Mouse (Mus musculus): Measurements from ENCODE around the gene Mecom. TPM values are rescaled to one million over a fixed set of nuclear protein-coding genes. Genes with fewer than 3 reads are reported as not detected.
A peak's percentile ranks its signal among the peaks of the same experiment; 100 is the strongest.

The Mecom gene
- polyA plus RNA-seq, 1 experiment from 2014 or later = 7.0 TPM

GRCm38 (mm10) chr3:30160961-30161670 lies 386.7 kb downstream of the Mecom start:
- Histone ChIP-seq H3K27me3 (replicated peaks; ENCODE audit: control insufficient read depth, insufficient read depth, low read length) (no peaks in the 10 kb centered on the region), H3K4me1 (ENCODE audit: control insufficient read depth, insufficient read depth, low read depth, low read length) (no peaks in the 10 kb centered on the region), H3K4me2 (ENCODE audit: low read length) (no peak overlapping the region), H3K9ac (ENCODE audit: low read depth, low read length) (no peak overlapping the region), H3K4me3 (ENCODE audit: low read length) (no peak overlapping the region), H3K36me3 (ENCODE audit: control insufficient read depth, insufficient read depth, low read length) (no peaks in the 10 kb centered on the region), H3K27ac (ENCODE audit: low read depth, low read length) (no peak overlapping the region), H3K9me3 (ENCODE audit: control insufficient read depth, low read length) (no peaks in the 10 kb centered on the region)
- ATAC-seq = no peak; the same call in 1 of the 2 replicates
- 69% methylated on average over 5 of the region's 5 CpGs for WGBS

GRCm38 (mm10) chr3:30160346-30160745 lies 387.5 kb downstream of the Mecom start:
- Histone ChIP-seq H3K27ac (ENCODE audit: low read depth, low read length) (no peak overlapping the region), H3K36me3 (ENCODE audit: control insufficient read depth, insufficient read depth, low read length) (no peaks in the 10 kb centered on the region), H3K4me3 (ENCODE audit: low read length) (no peak overlapping the region), H3K4me2 (ENCODE audit: low read length) (no peak overlapping the region), H3K4me1 (ENCODE audit: control insufficient read depth, insufficient read depth, low read depth, low read length) (no peaks in the 10 kb centered on the region), H3K27me3 (replicated peaks; ENCODE audit: control insufficient read depth, insufficient read depth, low read length) (no peaks in the 10 kb centered on the region), H3K9ac (ENCODE audit: low read depth, low read length) (no peak overlapping the region), H3K9me3 (ENCODE audit: control insufficient read depth, low read length) (no peaks in the 10 kb centered on the region)
- 81% methylated on average over 5 of the region's 5 CpGs for WGBS
- ATAC-seq = no peak

- Histone ChIP-seq H3K4me1 (ENCODE audit: control insufficient read depth, insufficient read depth, low read depth, low read length) (no peaks in the 10 kb centered on the region), H3K27me3 (replicated peaks; ENCODE audit: control insufficient read depth, insufficient read depth, low read length) (no peaks in the 10 kb centered on the region), H3K9ac (ENCODE audit: low read depth, low read length) (no peak overlapping the region), H3K36me3 (ENCODE audit: control insufficient read depth, insufficient read depth, low read length) (no peaks in the 10 kb centered on the region), H3K4me3 (ENCODE audit: low read length) (no peak overlapping the region), H3K9me3 (ENCODE audit: control insufficient read depth, low read length) (no peaks in the 10 kb centered on the region), H3K27ac (ENCODE audit: low read depth, low read length) (no peak overlapping the region), H3K4me2 (ENCODE audit: low read length) (no peak overlapping the region)
- WGBS = 69% methylated on average over 7 of the region's 7 CpGs
- no peak for ATAC-seq
Observed at GRCm38 (mm10) chr3:30157128-30157670, 390.6 kb downstream of the Mecom start.

GRCm38 (mm10) chr3:30154390-30154789 lies 393.4 kb downstream of the Mecom start:
- Histone ChIP-seq H3K27me3 (replicated peaks; ENCODE audit: control insufficient read depth, insufficient read depth, low read length) (no peaks in the 10 kb centered on the region), H3K4me2 (ENCODE audit: low read length) (no peak overlapping the region), H3K4me1 (ENCODE audit: control insufficient read depth, insufficient read depth, low read depth, low read length) (no peaks in the 10 kb centered on the region), H3K9me3 (ENCODE audit: control insufficient read depth, low read length) (no peaks in the 10 kb centered on the region), H3K36me3 (ENCODE audit: control insufficient read depth, insufficient read depth, low read length) (no peaks in the 10 kb centered on the region), H3K4me3 (ENCODE audit: low read length) (no peak overlapping the region), H3K9ac (ENCODE audit: low read depth, low read length) (no peak overlapping the region), H3K27ac (ENCODE audit: low read depth, low read length) (no peak overlapping the region)
- no peak for ATAC-seq
- WGBS = 70% methylated on average over 7 of the region's 7 CpGs

DNA sequence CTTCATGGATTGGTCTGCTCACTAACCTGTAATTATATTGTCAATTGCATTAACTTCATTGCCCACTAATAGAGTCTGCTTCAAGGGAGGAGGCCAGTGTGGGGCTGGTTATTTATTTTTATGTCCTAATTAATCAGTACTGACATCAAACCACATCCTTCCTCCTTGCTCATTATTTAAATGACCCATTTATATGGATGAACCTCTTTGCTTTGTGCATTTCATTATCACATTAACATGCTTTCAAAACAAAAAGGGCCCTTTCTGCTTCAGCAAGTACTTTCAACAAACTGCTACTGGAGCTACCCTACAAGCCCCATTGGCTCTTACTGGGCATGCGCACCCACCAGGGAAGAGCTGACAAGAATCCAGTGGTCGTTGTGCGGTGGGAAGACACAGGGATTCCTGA lies 393.9 kb downstream of the Mecom start:
- no peak overlapping the region for H3K9ac ChIP-seq (ENCODE audit: low read depth, low read length)
- H3K36me3 ChIP-seq (ENCODE audit: control insufficient read depth, insufficient read depth, low read length) = no peaks in the 10 kb centered on the region
- no peaks in the 10 kb centered on the region for H3K4me1 ChIP-seq (ENCODE audit: control insufficient read depth, insufficient read depth, low read depth, low read length)
- peak; percentile 54 for ATAC-seq
- no peak overlapping the region for H3K4me2 ChIP-seq (ENCODE audit: low read length)
- 19% methylated on average over 3 of the region's 3 CpGs for WGBS
- H3K4me3 ChIP-seq (ENCODE audit: low read length) = no peak overlapping the region
- H3K27ac ChIP-seq (ENCODE audit: low read depth, low read length) = no peak overlapping the region
- no peaks in the 10 kb centered on the region for H3K9me3 ChIP-seq (ENCODE audit: control insufficient read depth, low read length)
- no peaks in the 10 kb centered on the region; the same call in 1 of the 2 replicates for H3K27me3 ChIP-seq (replicated peaks; ENCODE audit: control insufficient read depth, insufficient read depth, low read length)

GRCm38 (mm10) chr3:30150071-30150470 lies 397.7 kb downstream of the Mecom start:
- no peak for ATAC-seq
- 96% methylated on average over 4 of the region's 4 CpGs for WGBS
- Histone ChIP-seq H3K9ac (ENCODE audit: low read depth, low read length) (no peak overlapping the region), H3K4me1 (ENCODE audit: control insufficient read depth, insufficient read depth, low read depth, low read length) (no peaks in the 10 kb centered on the region), H3K27me3 (replicated peaks; ENCODE audit: control insufficient read depth, insufficient read depth, low read length) (no peaks in the 10 kb centered on the region; the same call in 1 of the 2 replicates), H3K36me3 (ENCODE audit: control insufficient read depth, insufficient read depth, low read length) (no peaks in the 10 kb centered on the region), H3K4me3 (ENCODE audit: low read length) (no peak overlapping the region), H3K4me2 (ENCODE audit: low read length) (no peak overlapping the region), H3K9me3 (ENCODE audit: control insufficient read depth, low read length) (no peaks in the 10 kb centered on the region), H3K27ac (ENCODE audit: low read depth, low read length) (no peak overlapping the region)

- H3K36me3 ChIP-seq (ENCODE audit: control insufficient read depth, insufficient read depth, low read length) = no peaks in the 10 kb centered on the region
- no peak overlapping the region for H3K4me3 ChIP-seq (ENCODE audit: low read length)
- no peak for ATAC-seq
- H3K27ac ChIP-seq (ENCODE audit: low read depth, low read length) = no peak overlapping the region
- no peak overlapping the region for H3K9ac ChIP-seq (ENCODE audit: low read depth, low read length)
- no peaks in the 10 kb centered on the region for H3K9me3 ChIP-seq (ENCODE audit: control insufficient read depth, low read length)
- H3K27me3 ChIP-seq (replicated peaks; ENCODE audit: control insufficient read depth, insufficient read depth, low read length) = no peaks in the 10 kb centered on the region; the same call in 1 of the 2 replicates
- H3K4me1 ChIP-seq (ENCODE audit: control insufficient read depth, insufficient read depth, low read depth, low read length) = no peaks in the 10 kb centered on the region
- no peak overlapping the region for H3K4me2 ChIP-seq (ENCODE audit: low read length)
- 88% methylated on average over 8 of the region's 8 CpGs for WGBS
Observed at GRCm38 (mm10) chr3:30148378-30149079, 399.3 kb downstream of the Mecom start.

DNA sequence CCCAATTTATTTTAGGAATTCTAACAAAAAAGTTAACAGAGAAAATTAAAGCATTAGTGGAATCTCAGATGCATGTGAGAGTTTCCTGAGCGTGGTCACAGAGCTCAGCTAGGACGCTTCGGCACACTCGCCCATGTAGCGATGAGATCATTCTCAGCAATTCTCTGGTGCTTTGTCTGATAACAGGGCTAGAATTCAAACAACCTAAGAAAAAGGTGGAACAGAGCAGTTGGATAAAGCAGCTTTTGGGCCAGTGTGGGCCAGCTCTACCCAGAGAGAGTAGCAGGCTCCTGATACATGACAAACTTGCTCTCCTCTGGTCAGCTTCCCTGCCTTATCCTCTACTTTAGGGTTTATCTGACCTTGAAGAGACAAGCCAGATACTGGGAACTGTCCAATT lies 402.8 kb downstream of the Mecom start:
- H3K4me3 ChIP-seq (ENCODE audit: low read length) = no peak overlapping the region
- no peaks in the 10 kb centered on the region for H3K4me1 ChIP-seq (ENCODE audit: control insufficient read depth, insufficient read depth, low read depth, low read length)
- no peak for ATAC-seq
- H3K27ac ChIP-seq (ENCODE audit: low read depth, low read length) = no peak overlapping the region
- H3K4me2 ChIP-seq (ENCODE audit: low read length) = no peak overlapping the region
- 76% methylated on average over 5 of the region's 5 CpGs for WGBS
- no peak overlapping the region for H3K9ac ChIP-seq (ENCODE audit: low read depth, low read length)
- H3K9me3 ChIP-seq (ENCODE audit: control insufficient read depth, low read length) = no peaks in the 10 kb centered on the region
- H3K36me3 ChIP-seq (ENCODE audit: control insufficient read depth, insufficient read depth, low read length) = no peaks in the 10 kb centered on the region
- H3K27me3 ChIP-seq (replicated peaks; ENCODE audit: control insufficient read depth, insufficient read depth, low read length) = no peaks in the 10 kb centered on the region; the same call in 1 of the 2 replicates

- Histone ChIP-seq H3K36me3 (ENCODE audit: control insufficient read depth, insufficient read depth, low read length) (no peaks in the 10 kb centered on the region), H3K4me1 (ENCODE audit: control insufficient read depth, insufficient read depth, low read depth, low read length) (no peaks in the 10 kb centered on the region), H3K27me3 (replicated peaks; ENCODE audit: control insufficient read depth, insufficient read depth, low read length) (no peaks in the 10 kb centered on the region; the same call in 1 of the 2 replicates), H3K9me3 (ENCODE audit: control insufficient read depth, low read length) (no peaks in the 10 kb centered on the region), H3K9ac (ENCODE audit: low read depth, low read length) (no peak overlapping the region), H3K4me2 (ENCODE audit: low read length) (peak overlapping the region; percentile 15; the same call in 1 of the 2 replicates), H3K27ac (ENCODE audit: low read depth, low read length) (no peak overlapping the region), H3K4me3 (ENCODE audit: low read length) (no peak overlapping the region)
- no peak for ATAC-seq
- WGBS = 30% methylated on average over 11 of the region's 11 CpGs
Observed at GRCm38 (mm10) chr3:30143961-30144411, 403.8 kb downstream of the Mecom start.
